Mouse (Mus musculus): ENCODE measurements around the gene Tada2b.

GRCm38 (mm10) chr5:36474283-36474682 lies 9.8 kb downstream of the Tada2b start:
- peak; percentile 76 for TF ChIP-seq CTCF (IDR thresholded peaks at IDR 0.05; ENCODE audit: low read depth, low read length)
- no peak for TF ChIP-seq POLR2A (IDR thresholded peaks at IDR 0.05; ENCODE audit: insufficient read depth, low read length)

All from ES-Bruce4 (cell line).